Mouse (Mus musculus) myocyte (in vitro differentiated cells): ENCODE results near the gene Spi1.

ENCODE experiments used
- CEBPB ChIP-seq: IDR thresholded peaks from 2 replicates; pipeline ENCODE4 v1.6.1; 2011; ENCODE audit warnings: mild to moderate bottlenecking, moderate library complexity; ENCODE audit not compliant: poor library complexity, insufficient read depth, severe bottlenecking
- E2F4 ChIP-seq: IDR thresholded peaks from one replicate; pipeline ENCODE4 v1.6.1; 2011; ENCODE audit warnings: mild to moderate bottlenecking, control low read depth, moderate library complexity; ENCODE audit not compliant: insufficient read depth
- MAX ChIP-seq: IDR thresholded peaks from one replicate; pipeline ENCODE4 v1.6.1; 2011; ENCODE audit warnings: low read depth, mild to moderate bottlenecking, control low read depth
- POLR2A ChIP-seq: IDR thresholded peaks from one replicate; pipeline ENCODE4 v1.6.1; 2011; ENCODE audit warnings: low read depth, mild to moderate bottlenecking, control low read depth, moderate library complexity; ENCODE audit not compliant: insufficient read length
- POLR2AphosphoS2 ChIP-seq: IDR thresholded peaks from one replicate; pipeline ENCODE4 v1.6.1; 2011; ENCODE audit warnings: low read depth, control low read depth; ENCODE audit not compliant: insufficient read length
- REST ChIP-seq: IDR thresholded peaks from one replicate; pipeline ENCODE4 v1.6.1; 2011; ENCODE audit warnings: mild to moderate bottlenecking, control low read depth, moderate library complexity; ENCODE audit not compliant: insufficient read depth, insufficient read length
- SRF ChIP-seq: IDR thresholded peaks from one replicate; pipeline ENCODE4 v1.6.1; 2011; ENCODE audit warnings: low read depth; ENCODE audit not compliant: control insufficient read depth, insufficient read length
- USF1 ChIP-seq: IDR thresholded peaks from one replicate; pipeline ENCODE4 v1.6.1; 2011; ENCODE audit warnings: low read depth, mild to moderate bottlenecking, control low read depth, moderate library complexity

DNA sequence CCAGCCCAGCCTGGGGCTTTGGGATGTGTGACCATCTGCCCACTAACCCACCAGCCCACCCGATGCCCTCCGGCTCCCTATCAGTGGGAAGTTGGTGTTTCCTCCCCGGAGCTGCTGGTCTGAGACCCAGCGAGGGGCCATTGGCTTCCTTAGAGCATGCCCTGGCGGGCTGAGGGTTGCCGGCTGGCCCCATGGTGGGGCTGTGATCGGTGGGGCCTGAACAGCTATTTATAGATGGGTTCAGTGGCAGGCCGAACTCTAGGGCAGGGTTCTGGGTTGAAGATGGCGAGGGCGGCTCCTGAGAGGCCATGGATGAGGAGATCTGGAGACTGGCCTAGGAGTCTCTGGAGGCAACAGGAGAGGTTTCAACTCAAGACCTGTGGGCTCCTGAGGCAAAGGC, 14.8 kb downstream of the Spi1 start:
- TF ChIP-seq POLR2A (no peak), USF1 (no peak), SRF (no peak), CEBPB (no peak), POLR2AphosphoS2 (no peak), REST (no peak), MAX (no peak), E2F4 (no peak)
